Mouse (Mus musculus) urinary bladder, postnatal 14 days (tissue): ENCODE results near the gene Ptpn4.

Source experiments
- DNase-seq: peaks from one replicate; pipeline ENCODE4 v3.0.0; 2021; ENCODE audit warnings: low spot score

The Ptpn4 gene

GRCm38 (mm10) chr1:119641090-119641812 lies 196.2 kb downstream of the Ptpn4 start:
- no peak for DNase-seq

GRCm38 (mm10) chr1:119640006-119640405 lies 197.4 kb downstream of the Ptpn4 start:
- no peak for DNase-seq

DNA sequence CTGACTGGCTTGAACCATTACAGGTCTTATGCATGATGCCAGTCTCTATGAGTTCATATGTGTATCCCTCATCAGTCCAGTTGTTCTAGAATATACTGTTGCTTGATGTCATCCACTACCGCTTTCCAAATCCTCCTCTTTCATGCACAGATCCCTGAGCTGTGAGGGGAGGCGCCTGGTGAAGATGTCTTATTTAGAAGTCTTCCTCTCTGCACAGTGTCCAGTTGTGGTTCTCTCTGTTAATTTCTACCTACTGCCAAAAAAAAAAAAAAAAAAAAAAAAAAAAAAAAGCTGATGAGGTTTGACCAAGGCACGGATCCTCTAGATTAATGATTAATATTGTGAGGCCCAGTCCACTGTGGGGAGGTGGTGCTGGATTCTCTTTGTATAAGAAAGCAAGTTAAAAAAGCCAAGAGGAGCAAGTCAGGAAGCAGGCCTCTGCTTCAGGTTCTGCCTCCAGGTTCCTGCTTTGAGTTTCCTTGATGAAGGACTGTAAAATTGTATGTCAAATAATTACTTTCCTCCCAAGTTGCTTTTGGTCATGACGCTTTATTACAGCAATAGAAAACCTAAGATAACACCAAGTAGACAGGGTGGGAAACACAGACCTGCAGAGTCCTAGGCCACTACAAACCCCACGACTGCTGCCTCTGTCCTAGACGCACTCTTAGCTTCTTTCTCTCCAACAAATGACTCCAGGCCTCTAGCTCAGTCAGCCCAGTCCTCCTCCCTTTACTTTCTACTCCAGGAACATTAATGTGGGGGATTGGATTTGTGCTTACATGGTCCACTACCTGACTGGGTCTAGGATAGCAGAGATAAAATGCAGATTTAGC lies 200.0 kb downstream of the Ptpn4 start:
- DNase-seq, result no peak

DNA sequence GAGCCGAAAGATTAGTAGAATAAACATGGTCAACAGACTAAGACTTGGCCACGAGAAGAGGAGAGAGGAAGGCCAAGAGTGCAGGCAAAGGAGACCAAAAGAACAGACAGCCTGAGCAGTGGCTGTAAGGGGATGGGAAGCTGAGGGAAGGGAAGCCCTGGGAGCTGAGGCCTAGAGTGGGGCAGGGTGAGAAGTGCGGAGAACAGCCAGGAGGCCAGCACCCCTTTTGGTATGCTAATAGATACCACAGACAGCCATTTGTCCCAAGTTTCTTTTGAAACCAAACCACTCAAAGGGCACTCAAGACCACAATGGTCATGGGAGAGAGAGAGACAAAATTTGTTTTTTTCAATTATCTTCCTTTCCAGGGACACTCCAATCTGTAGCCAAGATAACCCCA lies 202.7 kb downstream of the Ptpn4 start:
- DNase-seq, result no peak

DNA sequence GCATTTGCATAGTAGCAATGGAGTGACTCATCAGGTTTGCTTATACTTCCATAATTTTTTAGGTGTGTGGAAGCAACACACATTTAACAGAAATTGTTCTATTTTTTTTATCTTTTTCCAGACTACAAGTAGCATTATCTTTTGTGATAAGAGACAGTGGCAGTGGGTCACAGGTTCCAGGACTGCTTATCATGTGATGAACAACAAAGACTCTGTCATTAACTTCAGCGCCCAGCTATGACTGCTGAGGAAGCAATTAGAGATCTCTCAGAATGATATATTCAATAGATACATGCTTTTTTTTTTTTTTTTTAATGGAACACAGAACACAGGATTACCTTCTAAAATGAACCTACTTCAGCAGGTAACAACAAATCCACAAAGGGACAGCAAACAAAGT lies 207.0 kb downstream of the Ptpn4 start:
- DNase-seq, result no peak

DNA sequence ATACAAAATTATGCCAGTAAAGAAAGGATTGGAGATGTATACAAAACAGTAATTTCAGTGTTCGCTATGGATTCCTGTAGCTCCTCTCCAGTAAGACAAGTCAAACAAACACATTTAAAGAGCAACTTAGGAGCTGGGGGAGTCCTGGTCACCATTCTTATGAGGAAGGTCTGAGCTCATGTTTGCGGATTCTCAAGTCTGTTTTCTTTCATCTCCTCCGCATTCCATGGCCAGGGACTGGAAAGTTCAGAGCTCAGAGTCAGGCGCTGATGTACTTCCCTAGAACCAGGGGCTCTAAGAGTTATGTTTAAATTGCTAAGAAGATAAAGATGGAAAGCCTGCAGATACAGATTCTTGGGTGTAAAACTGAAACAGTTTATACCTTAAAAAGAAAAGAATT lies 210.6 kb downstream of the Ptpn4 start:
- DNase-seq, result no peak

GRCm38 (mm10) chr1:119624444-119624843 lies 213.0 kb downstream of the Ptpn4 start:
- no peak for DNase-seq

DNA sequence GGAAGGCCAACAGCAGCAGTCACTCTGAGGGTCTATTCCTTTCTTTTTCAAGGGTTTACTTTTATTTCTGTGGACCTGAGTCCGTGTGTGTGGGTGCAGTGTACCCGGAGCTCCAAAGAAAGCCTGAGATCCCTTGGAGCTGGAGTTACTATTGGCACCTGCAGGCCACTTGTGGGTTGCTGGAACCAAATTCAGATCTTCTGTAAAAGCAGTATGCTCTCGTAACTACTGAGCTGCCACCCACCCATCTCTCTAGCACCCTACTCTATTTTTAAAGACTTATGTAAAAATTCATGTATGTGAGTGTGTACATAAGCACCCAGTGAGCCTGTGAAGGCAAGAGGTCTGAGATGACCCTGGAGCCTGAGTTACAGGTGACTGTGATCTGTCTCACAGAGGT lies 232.0 kb downstream of the Ptpn4 start:
- DNase-seq, result no peak
